Mouse (Mus musculus) C2C12 (cell line): ENCODE results near the gene Atp8b2.

Experiments used
- CTCF ChIP-seq: IDR thresholded peaks from one replicate; pipeline ENCODE4 v1.5.1; 2011; ENCODE audit not compliant: control insufficient read depth, insufficient read depth, insufficient read length
- MAX ChIP-seq: IDR thresholded peaks from one replicate; pipeline ENCODE4 v1.6.1; 2011; ENCODE audit warnings: mild to moderate bottlenecking, control low read depth
- MYOD1 ChIP-seq: IDR thresholded peaks from one replicate; pipeline ENCODE4 v1.6.1; 2011; ENCODE audit warnings: low read depth; ENCODE audit not compliant: control insufficient read depth, insufficient read length
- USF1 ChIP-seq: IDR thresholded peaks from one replicate; pipeline ENCODE4 v1.6.1; 2011; ENCODE audit warnings: low read depth, mild to moderate bottlenecking, control low read depth, moderate library complexity

- no peak for TF ChIP-seq USF1
- no peak for TF ChIP-seq CTCF
- TF ChIP-seq MAX, result no peak
- no peak for TF ChIP-seq MYOD1
Measured at GRCm38 (mm10) chr3:89948655-89949054, 14.7 kb downstream of the Atp8b2 start.
